Mouse (Mus musculus) thymus, postnatal 0 days (tissue): Measurements from ENCODE around the gene Slc4a3. TPM values are rescaled to one million over a fixed set of nuclear protein-coding genes. Genes with fewer than 3 reads are reported as not detected.
A peak's percentile ranks its signal among the peaks of the same experiment; 100 is the strongest.

Experiments used
- DNase-seq: peaks from one replicate; pipeline ENCODE4 v3.0.0-alpha.2; 2015; ENCODE audit warnings: low spot score
- polyA plus RNA-seq: library from polyadenylated mRNA; unstranded; fragments of >200 nt; fragmentation: Nextera tagmentation; extraction: Ambion mirVana; gene quantifications from 2 replicates; pipeline ENCODE4 v1.2.1, GENCODE M21; 2015

Slc4a3 gene
- polyA plus RNA-seq, 1 experiment from 2014 or later = 1.2 TPM

- DNase-seq = peak; percentile 94
Measured at GRCm38 (mm10) chr1:75521321-75522031, 24.6 kb upstream of the Slc4a3 start, which contains the start of gene Stk11ip. Gene Stk11ip, plus strand, starts transcription at chr1:75521529.

- no peak for DNase-seq
Measured at GRCm38 (mm10) chr1:75524679-75525078, 21.4 kb upstream of the Slc4a3 start.

- DNase-seq = no peak
Measured at GRCm38 (mm10) chr1:75530546-75530945, 15.5 kb upstream of the Slc4a3 start.

GRCm38 (mm10) chr1:75532280-75533172, 13.5 kb upstream of the Slc4a3 start:
- DNase-seq = no peak

- no peak for DNase-seq
Measured at GRCm38 (mm10) chr1:75533325-75534252, 12.5 kb upstream of the Slc4a3 start.

- no peak for DNase-seq
Measured at GRCm38 (mm10) chr1:75537587-75537986, 8.5 kb upstream of the Slc4a3 start.

GRCm38 (mm10) chr1:75538597-75539190, 7.4 kb upstream of the Slc4a3 start:
- DNase-seq = no peak

GRCm38 (mm10) chr1:75541496-75541895, 4.6 kb upstream of the Slc4a3 start:
- no peak for DNase-seq

- DNase-seq = no peak
Measured at GRCm38 (mm10) chr1:75544351-75544750, 1.7 kb upstream of the Slc4a3 start.

GRCm38 (mm10) chr1:75547351-75547750, 1.3 kb downstream of the Slc4a3 start:
- no peak for DNase-seq

GRCm38 (mm10) chr1:75548083-75548482, 2.0 kb downstream of the Slc4a3 start:
- DNase-seq = no peak

- DNase-seq = no peak
Measured at GRCm38 (mm10) chr1:75548871-75549270, 2.8 kb downstream of the Slc4a3 start.

GRCm38 (mm10) chr1:75549289-75550279, 3.5 kb downstream of the Slc4a3 start:
- DNase-seq = no peak

- no peak for DNase-seq
Measured at GRCm38 (mm10) chr1:75550586-75550985, 4.5 kb downstream of the Slc4a3 start.

GRCm38 (mm10) chr1:75555680-75556079, 9.6 kb downstream of the Slc4a3 start:
- DNase-seq = no peak

- no peak for DNase-seq
Measured at GRCm38 (mm10) chr1:75556143-75556781, 10.2 kb downstream of the Slc4a3 start.

- DNase-seq = no peak
Measured at GRCm38 (mm10) chr1:75557041-75557440, 11.0 kb downstream of the Slc4a3 start.

- no peak for DNase-seq
Measured at GRCm38 (mm10) chr1:75558388-75559178, 12.5 kb downstream of the Slc4a3 start.
